Mouse (Mus musculus) ES-E14 (cell line): ENCODE measurements around the gene Afg3l1. TPM values are rescaled to one million over a fixed set of nuclear protein-coding genes. Genes with fewer than 3 reads are reported as not detected.
"Not testable (repeated sequence)": the region's sequence is repeated elsewhere in the genome, so short reads cannot be mapped to it uniquely, and the experiment has no call there.

ENCODE experiments used
- DNase-seq: peaks from one replicate; pipeline ENCODE4 v3.0.0-alpha.2; 2013; ENCODE audit warnings: low read depth, low spot score
- H3K27ac ChIP-seq: 2 replicates; pipeline ENCODE4 v1.5.1; 2012; ENCODE audit warnings: low read depth, mild to moderate bottlenecking, low read length, moderate library complexity, mixed read lengths; ENCODE audit not compliant: poor library complexity, insufficient read depth, severe bottlenecking
- H3K36me3 ChIP-seq: 2 replicates; pipeline ENCODE4 v1.6.1; 2012; ENCODE audit warnings: mild to moderate bottlenecking, low read length, moderate library complexity, mixed read lengths; ENCODE audit not compliant: control insufficient read depth, poor library complexity, insufficient read depth, severe bottlenecking
- H3K4me1 ChIP-seq, 2 experiments: fragments of 150-350 bp in 1 of 2; sonication (generic) in 1 of 2; 2 replicates each; pipeline ENCODE4 v1.6.1; 2012; ENCODE audit warnings: low read length in 2 of 2, mild to moderate bottlenecking in 1 of 2, mixed read lengths in 1 of 2; ENCODE audit not compliant: control insufficient read depth in 2 of 2, insufficient read depth in 2 of 2, poor library complexity in 1 of 2
- H3K4me3 ChIP-seq, 2 experiments: fragments of 150-350 bp in 1 of 2; sonication (generic) in 1 of 2; 2 replicates each; pipeline ENCODE4 v1.5.1; 2012; ENCODE audit warnings: low read length in 2 of 2, low read depth in 1 of 2, mild to moderate bottlenecking in 1 of 2, mixed read lengths in 1 of 2; ENCODE audit not compliant: insufficient read depth in 1 of 2, poor library complexity in 1 of 2, severe bottlenecking in 1 of 2
- H3K9ac ChIP-seq: 2 replicates; pipeline ENCODE4 v1.6.1; 2012; ENCODE audit warnings: low read depth, mild to moderate bottlenecking, low read length, mixed read lengths; ENCODE audit not compliant: poor library complexity, insufficient read depth, severe bottlenecking
- H3K9me3 ChIP-seq: fragments of 150-350 bp; sonication (generic); 2 replicates; pipeline ENCODE4 v1.6.1; 2012; ENCODE audit warnings: low read depth, mild to moderate bottlenecking, low read length; ENCODE audit not compliant: control insufficient read depth, insufficient read depth
- CHD2 ChIP-seq: IDR thresholded peaks from 2 replicates; pipeline ENCODE4 v1.6.1; 2014; ENCODE audit warnings: mild to moderate bottlenecking, low read depth, low read length, inconsistent platforms
- HCFC1 ChIP-seq: IDR thresholded peaks from 2 replicates; pipeline ENCODE4 v1.6.1; 2012; ENCODE audit warnings: low read length, inconsistent platforms, borderline replicate concordance; ENCODE audit not compliant: insufficient read depth
- MAFK ChIP-seq: IDR thresholded peaks from 2 replicates; pipeline ENCODE4 v1.6.1; 2014; ENCODE audit warnings: mild to moderate bottlenecking, low read depth, low read length, inconsistent platforms; ENCODE audit not compliant: insufficient read depth
- ZC3H11A ChIP-seq: IDR thresholded peaks from 2 replicates; pipeline ENCODE4 v1.6.1; 2012; ENCODE audit warnings: low read depth, mild to moderate bottlenecking, inconsistent platforms, low read length, borderline replicate concordance
- ZNF384 ChIP-seq: IDR thresholded peaks from 2 replicates; pipeline ENCODE4 v1.6.1; 2012; ENCODE audit warnings: low read depth, low read length, inconsistent platforms
- in situ Hi-C, 2 experiments: fragments of 600-800 bp; cut with MboI; formaldehyde crosslinking; loops; one replicate each; pipeline ENCODE4 v1.15.1; 2025; ENCODE audit warnings: low sequenced_read_pairs in 2 of 2, inconsistent platforms in 1 of 2; ENCODE audit not compliant: unreplicated experiment in 2 of 2
- total RNA-seq: library from RNA; depleted of rRNA; stranded (reverse); fragments of 300-350 nt; gene quantifications from 2 replicates; pipeline ENCODE4 v1.2.3, GENCODE M21; 2012

Afg3l1 gene
- total RNA-seq, 1 experiment: 80.0 TPM

- Histone ChIP-seq H3K9ac (peak overlapping the region; percentile 81), H3K27ac (peak overlapping the region; percentile 64), H3K4me1 (peaks cover 0 to 3% of the 10 kb centered on the region in 2 experiments; a peak in 2 of 4 replicates), H3K9me3 (no peaks in the 10 kb centered on the region), H3K36me3 (peaks cover 46% of the 10 kb centered on the region), H3K4me3 (peak overlapping the region; percentile 79 to 80)
- in situ Hi-C loops: no loop called here
- TF ChIP-seq HCFC1: 0 out of 2 replicates have a peak, but pooled peaks have one; percentile 47
- no peak for TF ChIP-seq ZNF384
- no peak for TF ChIP-seq CHD2
- no peak for TF ChIP-seq ZC3H11A
- TF ChIP-seq MAFK: no peak
- peak; percentile 91 for DNase-seq
These were observed 23.8 kb upstream of the Afg3l1 start for GRCm38 (mm10) chr8:123453951-123454350.

- Histone ChIP-seq H3K27ac (peak overlapping the region; percentile 64; the same call in 1 of the 2 replicates), H3K36me3 (peaks cover 48% of the 10 kb centered on the region), H3K9me3 (no peaks in the 10 kb centered on the region), H3K4me3 (peak overlapping the region; percentile 79 to 80), H3K9ac (peak overlapping the region; percentile 81), H3K4me1 (peaks cover 0 to 3% of the 10 kb centered on the region in 2 experiments; a peak in 2 of 4 replicates)
- TF ChIP-seq ZC3H11A (no peak), MAFK (no peak), ZNF384 (no peak), CHD2 (no peak), HCFC1 (no peak)
- no peak for DNase-seq
- in situ Hi-C loops: no loop called here
These were observed 23.1 kb upstream of the Afg3l1 start for GRCm38 (mm10) chr8:123454559-123454958.

- H3K9me3 ChIP-seq: no peaks in the 10 kb centered on the region
- in situ Hi-C loops: no loop called here
- H3K27ac ChIP-seq: no peak overlapping the region
- H3K36me3 ChIP-seq: peaks cover 34% of the 10 kb centered on the region
- no peak overlapping the region for H3K4me3 ChIP-seq
- H3K9ac ChIP-seq: no peak overlapping the region
- DNase-seq: no peak
- no peaks in the 10 kb centered on the region for H3K4me1 ChIP-seq
- TF ChIP-seq ZC3H11A (no peak), ZNF384 (no peak), HCFC1 (no peak), CHD2 (no peak), MAFK (no peak)
These were observed 14.1 kb upstream of the Afg3l1 start for GRCm38 (mm10) chr8:123463651-123464050.

DNA sequence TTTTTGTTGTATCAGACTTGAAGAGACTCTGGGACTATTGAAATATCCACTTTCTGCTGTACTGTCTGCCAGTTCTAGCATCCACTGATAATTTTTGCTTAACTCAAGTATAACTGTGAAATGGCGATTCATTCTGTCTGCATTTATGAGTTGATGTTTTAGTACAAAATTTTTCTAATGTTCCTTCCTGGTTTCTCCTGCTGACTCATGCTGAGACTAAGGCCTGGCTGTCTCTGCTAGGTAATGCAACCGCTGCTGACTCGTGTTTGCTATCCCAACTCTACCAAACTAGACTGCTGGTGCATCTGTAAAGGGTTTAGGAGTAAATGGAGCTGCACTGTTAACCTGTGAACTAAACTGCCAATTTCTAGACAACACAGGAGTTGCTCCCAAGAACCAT lies 10.2 kb upstream of the Afg3l1 start:
- Histone ChIP-seq H3K36me3 (peaks cover 6% of the 10 kb centered on the region), H3K4me1 (no peaks in the 10 kb centered on the region), H3K9ac (no peak overlapping the region), H3K27ac (no peak overlapping the region), H3K9me3 (no peaks in the 10 kb centered on the region), H3K4me3 (no peak overlapping the region)
- TF ChIP-seq ZC3H11A (no peak), HCFC1 (no peak), MAFK (peak; percentile 42; the same call in 1 of the 2 replicates), CHD2 (no peak)
- no peak for DNase-seq
- in situ Hi-C loops: no loop called here

GRCm38 (mm10) chr8:123472991-123473390 lies 4.7 kb upstream of the Afg3l1 start:
- H3K36me3 ChIP-seq, H3K9me3 ChIP-seq, H3K27ac ChIP-seq, DNase-seq, in situ Hi-C loops, H3K4me3 ChIP-seq, H3K4me1 ChIP-seq, H3K9ac ChIP-seq: not testable (repeated sequence)

GRCm38 (mm10) chr8:123474549-123474948 lies 3.2 kb upstream of the Afg3l1 start:
- in situ Hi-C loops, H3K4me1 ChIP-seq, H3K27ac ChIP-seq, H3K4me3 ChIP-seq, H3K9me3 ChIP-seq, H3K36me3 ChIP-seq, DNase-seq, H3K9ac ChIP-seq: not testable (repeated sequence)
